Comparison of ENCODE assay signal across 14 mouse cellular contexts in genomic region chr17:79511218-79511617, GRCm38 (mm10).
"Had no signal": no experiment of that assay in that cellular context is flagged by ENCODE, and none has a peak within 500 bp of the region (broad histone marks: within the 10 kb centered on the region; RNA-seq: fewer than 3 reads in every experiment).

No protein-coding gene starts in this region.

- H3K9ac ChIP-seq: limb, embryonic 13.5 days; liver, embryonic 12.5 days; lung, embryonic 14.5 days; midbrain, embryonic 15.5 days had no signal

- H3K4me1 ChIP-seq: liver, embryonic 12.5 days; midbrain, embryonic 15.5 days had no signal

- H3K27me3 ChIP-seq: limb, embryonic 13.5 days; liver, embryonic 12.5 days; midbrain, embryonic 15.5 days had no signal

- DNase-seq: kidney, adult 8-10 months; kidney, postnatal 36 days; layer of hippocampus, adult 9-11 months; layer of hippocampus, postnatal 36 days; lung, embryonic 14.5 days; lung, postnatal 10 days; lung, postnatal 4 days; right cerebral cortex, postnatal 14 days; thymus, postnatal 36 days had no signal

- H3K9me3 ChIP-seq: limb, embryonic 13.5 days; liver, embryonic 12.5 days; midbrain, embryonic 15.5 days had no signal

- H3K36me3 ChIP-seq: limb, embryonic 13.5 days; liver, embryonic 12.5 days; midbrain, embryonic 15.5 days had no signal

- ATAC-seq: intestine, postnatal 0 days; liver, embryonic 12.5 days; midbrain, embryonic 15.5 days had no signal

- H3K27ac ChIP-seq: limb, embryonic 13.5 days; liver, embryonic 12.5 days; midbrain, embryonic 15.5 days had no signal

- H3K4me2 ChIP-seq: limb, embryonic 13.5 days; liver, embryonic 12.5 days; lung, embryonic 14.5 days; midbrain, embryonic 11.5 days; midbrain, embryonic 15.5 days had no signal

- H3K4me3 ChIP-seq: limb, embryonic 13.5 days; liver, embryonic 12.5 days; midbrain, embryonic 15.5 days had no signal
